Mouse (Mus musculus) retina, postnatal 7 days (tissue): ENCODE results near the gene Ccnt1.
"Not testable (repeated sequence)": the region's sequence is repeated elsewhere in the genome, so short reads cannot be mapped to it uniquely, and the experiment has no call there.

ENCODE experiments used
- DNase-seq: peaks from one replicate; pipeline ENCODE4 v3.0.0-alpha.2; 2012; ENCODE audit warnings: low read depth, low spot score

The Ccnt1 gene

GRCm38 (mm10) chr15:98543341-98543740 is 27.4 kb downstream of the Ccnt1 start:
- DNase-seq = no peak

GRCm38 (mm10) chr15:98541064-98541463 is 29.7 kb downstream of the Ccnt1 start:
- DNase-seq = no peak

GRCm38 (mm10) chr15:98537923-98538322 is 32.8 kb downstream of the Ccnt1 start:
- DNase-seq = no peak

GRCm38 (mm10) chr15:98536828-98537510 is 33.8 kb downstream of the Ccnt1 start:
- no peak for DNase-seq

- no peak for DNase-seq
These were observed 34.8 kb downstream of the Ccnt1 start for GRCm38 (mm10) chr15:98535921-98536320.

GRCm38 (mm10) chr15:98533881-98534627 is 36.7 kb downstream of the Ccnt1 start, which contains the start of gene Kansl2:
TSS of gene Kansl2 (minus strand) at chr15:98534264.
- peak; percentile 97 for DNase-seq

- DNase-seq = no peak
These were observed 37.6 kb downstream of the Ccnt1 start for GRCm38 (mm10) chr15:98533035-98533531.

GRCm38 (mm10) chr15:98532281-98532680 is 38.4 kb downstream of the Ccnt1 start:
- no peak for DNase-seq

- DNase-seq = no peak
These were observed 42.6 kb downstream of the Ccnt1 start for GRCm38 (mm10) chr15:98528066-98528563.

GRCm38 (mm10) chr15:98527056-98527771 is 43.5 kb downstream of the Ccnt1 start:
- DNase-seq = no peak

GRCm38 (mm10) chr15:98526057-98526456 is 44.7 kb downstream of the Ccnt1 start:
- no peak for DNase-seq

GRCm38 (mm10) chr15:98521245-98521644 is 49.5 kb downstream of the Ccnt1 start:
- no peak for DNase-seq

GRCm38 (mm10) chr15:98517380-98518355 is 53.1 kb downstream of the Ccnt1 start:
- peak; percentile 42 for DNase-seq

GRCm38 (mm10) chr15:98514845-98515244 is 55.9 kb downstream of the Ccnt1 start:
- not testable (repeated sequence) for DNase-seq

- DNase-seq = no peak
These were observed 56.6 kb downstream of the Ccnt1 start for GRCm38 (mm10) chr15:98514146-98514545.

GRCm38 (mm10) chr15:98513676-98514075 is 57.0 kb downstream of the Ccnt1 start:
- not testable (repeated sequence) for DNase-seq

- no peak for DNase-seq
These were observed 57.9 kb downstream of the Ccnt1 start for GRCm38 (mm10) chr15:98512799-98513321.

- no peak for DNase-seq
These were observed 58.5 kb downstream of the Ccnt1 start for GRCm38 (mm10) chr15:98512232-98512631.

- DNase-seq = no peak
These were observed 59.3 kb downstream of the Ccnt1 start for GRCm38 (mm10) chr15:98511386-98511928.
